12 mouse cellular contexts compared by ENCODE assay signal in the genomic region with DNA sequence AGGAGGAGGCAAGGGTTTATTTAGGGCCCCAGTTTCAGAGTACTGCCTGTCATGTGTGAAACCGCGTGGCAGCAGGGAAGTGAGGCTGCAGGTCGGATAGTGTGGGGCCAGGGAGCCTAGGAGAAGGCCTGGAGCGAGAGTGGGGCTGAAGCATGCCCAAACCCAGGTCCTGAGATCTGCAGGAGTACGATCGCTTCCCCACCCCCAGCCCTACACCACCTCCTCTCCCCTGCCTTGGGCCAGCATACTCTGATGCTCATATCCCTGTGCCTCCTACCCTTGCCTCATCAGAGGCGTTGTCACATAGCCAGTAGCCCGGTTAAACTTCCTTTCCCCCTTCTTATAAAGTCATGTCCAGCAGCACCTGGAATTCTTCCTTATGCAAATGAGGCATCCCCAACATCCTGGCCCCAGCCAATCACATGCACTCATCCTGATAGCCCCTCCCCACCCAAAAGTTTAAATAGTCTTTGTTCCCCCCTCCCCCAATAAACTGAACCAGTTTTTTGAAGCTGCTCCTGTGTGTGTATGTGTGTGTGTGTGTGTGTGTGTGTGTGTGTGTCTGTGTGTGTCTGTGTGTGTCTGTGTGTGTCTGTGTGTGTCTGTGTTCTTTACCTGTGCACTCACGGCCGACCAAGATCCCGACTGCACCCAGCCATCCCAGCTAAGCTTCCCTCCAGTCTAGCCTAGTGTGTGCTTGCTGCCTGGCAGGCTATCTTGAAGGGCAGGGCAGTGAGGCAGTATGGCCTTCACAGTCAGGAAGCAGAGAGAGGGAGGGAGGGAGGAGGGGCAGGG. TPM values are rescaled to one million over a fixed set of nuclear protein-coding genes. Genes with fewer than 3 reads are reported as not detected.
A peak's percentile ranks its signal among the peaks of the same experiment; 100 is the strongest.
DNase-seq lines count a peak whose midpoint lies in the region.
"Had no signal": no experiment of that assay in that cellular context is flagged by ENCODE, and none has a peak within 500 bp of the region (broad histone marks: within the 10 kb centered on the region; RNA-seq: fewer than 3 reads in every experiment).

No protein-coding gene starts in this region.

- peak; percentile 27 for DNase-seq in embryo, embryonic 11 days
- no peak for DNase-seq in embryo, embryonic 10.5 days (ENCODE audit: low spot score)
- DNase-seq in kidney, postnatal 14 days: peak; percentile 22
- DNase-seq in kidney, adult 11 months: no peak
- peak; percentile 45 for DNase-seq in 416B (ENCODE audit: low read depth)
- peak; percentile 62 to 69 for DNase-seq in adrenal gland, postnatal 36 days
- no peak for DNase-seq in frontal cortex, adult 2 months (ENCODE audit: extremely low spot score in 1 of 2, low spot score in 1 of 2)
- no peak for DNase-seq in right cerebral cortex, postnatal 14 days
- DNase-seq: cerebellum, adult 9-11 months; heart, adult 18-20 months; thymus, adult 18-20 months had no signal

RNA-seq across cellular contexts. Expression of a gene that starts 36.9 kb away (rescaled TPM):
- 1 to 10 TPM; 3.4 to 4.6 TPM for total RNA-seq in adrenal gland, postnatal 36 days (2021)
- 0.06 TPM in 1 of 2 replicates, not detected in the other for polyA plus RNA-seq in frontal cortex, adult 2 months (2012; rRNA removed)
- total RNA-seq: heart, adult 18-20 months; megakaryocyte-erythroid progenitor cell, adult 5-6 weeks had no signal

Comparison
In these comparisons a context has a peak if more than half of its experiments do, and no peak if none do; other contexts are left out.
1. DNase-seq: peak in embryo, embryonic 11 days (single experiment), kidney, postnatal 14 days (single experiment), 416B (single experiment) and adrenal gland, postnatal 36 days (2 of 2); none in embryo, embryonic 10.5 days (single experiment), kidney, adult 11 months (single experiment), frontal cortex, adult 2 months (0 of 2) and right cerebral cortex, postnatal 14 days (single experiment).